Mouse (Mus musculus): Measurements from ENCODE around the gene Otud7b. TPM values are rescaled to one million over a fixed set of nuclear protein-coding genes. Genes with fewer than 3 reads are reported as not detected.
A peak's percentile ranks its signal among the peaks of the same experiment; 100 is the strongest.

Gene Otud7b
- polyA plus RNA-seq, 1 experiment from 2014 or later, result 11.3 TPM

DNA sequence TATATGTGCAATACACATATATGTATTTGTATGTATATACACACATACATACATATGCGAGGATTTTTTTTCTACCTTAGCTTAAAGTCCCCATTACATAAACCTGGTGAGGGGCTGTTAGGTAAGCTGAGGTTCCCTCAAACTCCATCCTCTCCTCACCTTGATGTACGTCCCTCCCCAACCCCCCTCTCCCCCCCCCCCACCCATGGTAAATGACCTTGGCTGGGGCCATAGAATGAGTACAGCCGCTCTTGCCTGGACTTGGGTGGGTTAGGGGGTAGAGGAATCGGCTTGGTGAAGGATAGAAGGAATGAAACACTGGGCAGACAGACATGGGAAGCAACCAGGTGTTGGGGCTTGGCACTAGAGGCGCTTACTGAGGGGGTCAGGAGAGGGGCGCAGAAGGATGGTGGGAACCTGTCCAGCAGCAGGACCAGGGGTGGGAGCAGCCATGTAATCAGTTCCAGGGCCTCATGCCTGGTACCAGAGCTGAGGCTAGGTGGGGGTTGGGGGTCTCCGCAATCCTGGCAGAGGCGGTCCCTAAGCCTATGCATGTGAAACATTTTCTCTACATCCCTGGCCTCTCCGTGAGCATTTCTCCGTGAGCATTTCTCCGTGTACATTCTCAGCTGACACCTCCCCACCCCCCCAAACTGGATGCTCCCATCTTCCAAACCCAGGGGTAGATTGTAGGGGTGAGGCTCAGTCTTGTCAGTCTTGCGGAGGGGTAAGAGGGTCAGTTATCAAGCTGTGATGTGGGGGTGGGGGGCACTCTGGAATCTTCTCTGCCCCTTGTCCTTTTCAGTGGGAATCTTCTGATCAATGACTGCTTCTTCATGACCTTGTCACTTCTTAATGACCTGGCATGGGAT lies 77.4 kb downstream of the Otud7b start:
- no peaks in the 10 kb centered on the region for H3K9me3 ChIP-seq (ENCODE audit: control insufficient read depth, low read length)
- H3K36me3 ChIP-seq (ENCODE audit: control insufficient read depth, insufficient read depth, low read length), result peaks cover 3% of the 10 kb centered on the region; the same call in 1 of the 2 replicates
- no peaks in the 10 kb centered on the region for H3K27me3 ChIP-seq (ENCODE audit: control insufficient read depth, insufficient read depth, low read length)
- H3K27ac ChIP-seq (ENCODE audit: low read depth, low read length), result no peak overlapping the region
- DNase-seq (ENCODE audit: low spot score), result no peak
- H3K4me2 ChIP-seq (ENCODE audit: low read depth, low read length, severe bottlenecking), result peak overlapping the region; percentile 89; the same call in 1 of the 2 replicates
- peaks cover 7% of the 10 kb centered on the region for H3K4me1 ChIP-seq (replicated peaks; ENCODE audit: control insufficient read depth, insufficient read depth, low read length)
- 35% methylated on average over 12 of the region's 12 CpGs for WGBS
- peak overlapping the region; percentile 41 for H3K4me3 ChIP-seq (ENCODE audit: low read depth, low read length)
- H3K9ac ChIP-seq (ENCODE audit: low read length), result peak overlapping the region; percentile 70
- ATAC-seq (replicated peaks; ENCODE audit: low FRiP score), result peak; percentile 61; the same call in 1 of the 2 replicates

DNA sequence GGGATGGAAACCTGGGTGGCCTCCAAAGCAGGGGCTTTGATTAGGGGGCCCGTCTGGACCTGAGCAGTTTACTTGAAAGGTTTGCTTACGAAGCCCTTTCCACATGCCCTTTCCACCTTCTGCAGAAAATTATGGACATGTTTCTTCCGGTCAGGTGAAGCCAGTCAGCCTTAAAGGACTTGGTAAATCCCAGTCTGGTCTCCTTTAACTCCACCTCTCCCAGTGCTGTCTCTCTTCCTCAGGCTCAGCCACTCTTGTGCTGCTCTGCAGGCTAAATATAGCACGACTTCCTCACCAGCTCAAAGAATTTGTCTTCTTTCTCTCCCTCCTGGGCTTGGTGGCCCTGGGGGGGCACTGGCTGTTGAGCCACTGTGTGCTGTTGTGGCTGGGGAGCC lies 78.1 kb downstream of the Otud7b start:
- Histone ChIP-seq H3K4me2 (ENCODE audit: low read depth, low read length, severe bottlenecking) (no peak overlapping the region), H3K27ac (ENCODE audit: low read depth, low read length) (no peak overlapping the region), H3K4me3 (ENCODE audit: low read depth, low read length) (no peak overlapping the region)

DNA sequence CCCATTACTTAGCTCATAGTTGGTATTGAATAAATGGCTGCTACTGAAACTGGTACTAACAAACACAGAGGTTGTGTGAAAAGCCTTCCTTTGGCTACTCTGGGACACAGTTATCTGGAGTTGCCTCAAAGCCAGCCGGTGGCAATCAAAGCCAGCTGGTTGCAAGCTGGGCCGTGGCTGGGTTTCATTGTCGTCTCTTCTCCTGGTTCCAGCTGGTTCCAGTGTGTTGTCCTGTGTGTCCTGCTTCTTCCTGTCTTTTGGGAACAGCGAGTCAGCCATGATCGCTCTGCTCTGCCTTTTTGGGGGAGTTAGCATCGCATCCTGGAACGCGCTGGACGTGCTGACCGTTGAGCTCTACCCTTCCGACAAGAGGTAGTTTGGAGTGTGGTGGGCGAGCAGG lies 88.7 kb downstream of the Otud7b start:
- no peaks in the 10 kb centered on the region for H3K27me3 ChIP-seq (ENCODE audit: control insufficient read depth, insufficient read depth, low read length)
- no peaks in the 10 kb centered on the region for H3K9me3 ChIP-seq (ENCODE audit: control insufficient read depth, low read length)
- H3K36me3 ChIP-seq (ENCODE audit: control insufficient read depth, insufficient read depth, low read length), result no peaks in the 10 kb centered on the region
- WGBS, result 69% methylated on average over 12 of the region's 12 CpGs
- peaks cover 7% of the 10 kb centered on the region for H3K4me1 ChIP-seq (replicated peaks; ENCODE audit: control insufficient read depth, insufficient read depth, low read length)
- no peak overlapping the region for H3K4me2 ChIP-seq (ENCODE audit: low read depth, low read length, severe bottlenecking)
- H3K4me3 ChIP-seq (ENCODE audit: low read depth, low read length), result no peak overlapping the region
- DNase-seq (ENCODE audit: low spot score) (no peak), ATAC-seq (replicated peaks; ENCODE audit: low FRiP score) (no peak)
- no peak overlapping the region for H3K27ac ChIP-seq (ENCODE audit: low read depth, low read length)
- H3K9ac ChIP-seq (ENCODE audit: low read length), result no peak overlapping the region

More for the DNA sequence above, 78.1 kb downstream of the Otud7b start:
- Histone ChIP-seq H3K36me3 (ENCODE audit: control insufficient read depth, insufficient read depth, low read length) (peaks cover 3% of the 10 kb centered on the region; the same call in 1 of the 2 replicates), H3K9me3 (ENCODE audit: control insufficient read depth, low read length) (no peaks in the 10 kb centered on the region), H3K9ac (ENCODE audit: low read length) (no peak overlapping the region), H3K4me1 (replicated peaks; ENCODE audit: control insufficient read depth, insufficient read depth, low read length) (peaks cover 7% of the 10 kb centered on the region), H3K27me3 (ENCODE audit: control insufficient read depth, insufficient read depth, low read length) (no peaks in the 10 kb centered on the region)
- WGBS, result 34% methylated on average over 4 of the region's 4 CpGs
- ATAC-seq (replicated peaks; ENCODE audit: low FRiP score) (no peak), DNase-seq (ENCODE audit: low spot score) (no peak)

DNA sequence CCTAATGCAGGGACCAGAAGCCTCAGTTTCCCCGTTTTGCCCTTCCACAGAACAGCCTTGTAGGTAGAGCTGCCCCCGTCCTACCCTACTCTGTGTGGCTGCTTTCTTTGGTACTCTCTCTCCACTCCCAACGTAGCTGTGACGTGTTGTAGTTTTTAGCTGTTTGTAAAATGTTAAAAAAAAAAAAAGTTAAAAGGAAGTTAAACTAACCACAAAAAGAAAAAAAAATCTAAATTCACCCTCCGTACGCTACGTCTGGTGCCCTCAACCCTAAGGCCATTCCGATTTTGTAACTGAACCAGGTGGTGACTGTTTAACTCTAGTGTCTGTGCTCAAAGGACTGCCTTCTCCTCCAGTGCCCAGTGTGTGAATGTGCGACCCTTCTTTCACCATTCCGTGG lies 90.6 kb downstream of the Otud7b start:
- DNase-seq (ENCODE audit: low spot score) (no peak), ATAC-seq (replicated peaks; ENCODE audit: low FRiP score) (no peak)
- Histone ChIP-seq H3K27ac (ENCODE audit: low read depth, low read length) (no peak overlapping the region), H3K4me3 (ENCODE audit: low read depth, low read length) (no peak overlapping the region), H3K9me3 (ENCODE audit: control insufficient read depth, low read length) (no peaks in the 10 kb centered on the region), H3K4me2 (ENCODE audit: low read depth, low read length, severe bottlenecking) (no peak overlapping the region), H3K27me3 (ENCODE audit: control insufficient read depth, insufficient read depth, low read length) (no peaks in the 10 kb centered on the region), H3K9ac (ENCODE audit: low read length) (no peak overlapping the region), H3K4me1 (replicated peaks; ENCODE audit: control insufficient read depth, insufficient read depth, low read length) (peaks cover 7% of the 10 kb centered on the region), H3K36me3 (ENCODE audit: control insufficient read depth, insufficient read depth, low read length) (no peaks in the 10 kb centered on the region)
- WGBS, result 86% methylated on average over 10 of the region's 10 CpGs

DNA sequence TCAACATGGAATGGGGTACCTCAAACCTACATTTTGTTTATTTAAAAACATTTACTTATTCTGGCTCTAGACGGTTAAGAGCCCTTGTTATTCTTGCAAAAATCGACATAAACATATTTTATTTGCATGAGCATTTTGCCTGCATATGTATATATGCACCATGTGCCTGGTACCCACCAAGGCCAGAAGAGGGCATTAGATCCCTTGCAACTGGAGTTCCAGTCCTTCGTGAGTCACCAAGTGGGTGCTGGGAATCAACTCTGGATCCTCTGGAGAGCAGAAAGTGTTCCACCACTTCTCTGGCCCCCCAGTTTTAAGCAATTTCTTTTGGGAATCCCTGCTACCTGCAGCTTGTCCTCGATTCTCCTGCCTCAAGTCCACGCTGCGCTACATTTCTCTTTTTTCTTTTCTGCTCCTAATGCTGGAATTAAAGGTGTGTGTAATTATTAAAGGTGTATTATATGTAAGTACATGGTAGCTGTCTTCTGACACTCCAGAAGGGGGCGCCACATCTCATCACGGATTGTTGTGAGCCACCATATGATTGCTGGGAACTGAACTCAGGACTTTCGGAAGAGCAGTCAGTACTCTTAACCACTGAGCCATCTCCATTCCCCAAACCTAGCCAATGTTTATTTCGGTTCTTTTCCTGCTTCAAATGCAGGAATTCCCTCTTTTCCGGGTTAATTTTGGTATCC lies 91.4 kb downstream of the Otud7b start:
- ATAC-seq (replicated peaks; ENCODE audit: low FRiP score) (no peak), DNase-seq (ENCODE audit: low spot score) (no peak)
- H3K4me2 ChIP-seq (ENCODE audit: low read depth, low read length, severe bottlenecking), result no peak overlapping the region
- H3K9ac ChIP-seq (ENCODE audit: low read length), result no peak overlapping the region
- H3K36me3 ChIP-seq (ENCODE audit: control insufficient read depth, insufficient read depth, low read length), result no peaks in the 10 kb centered on the region
- no peaks in the 10 kb centered on the region for H3K9me3 ChIP-seq (ENCODE audit: control insufficient read depth, low read length)
- no peaks in the 10 kb centered on the region for H3K27me3 ChIP-seq (ENCODE audit: control insufficient read depth, insufficient read depth, low read length)
- WGBS, result 89% methylated on average over 11 of the region's 11 CpGs
- peaks cover 7% of the 10 kb centered on the region for H3K4me1 ChIP-seq (replicated peaks; ENCODE audit: control insufficient read depth, insufficient read depth, low read length)
- H3K4me3 ChIP-seq (ENCODE audit: low read depth, low read length), result no peak overlapping the region
- H3K27ac ChIP-seq (ENCODE audit: low read depth, low read length), result no peak overlapping the region

DNA sequence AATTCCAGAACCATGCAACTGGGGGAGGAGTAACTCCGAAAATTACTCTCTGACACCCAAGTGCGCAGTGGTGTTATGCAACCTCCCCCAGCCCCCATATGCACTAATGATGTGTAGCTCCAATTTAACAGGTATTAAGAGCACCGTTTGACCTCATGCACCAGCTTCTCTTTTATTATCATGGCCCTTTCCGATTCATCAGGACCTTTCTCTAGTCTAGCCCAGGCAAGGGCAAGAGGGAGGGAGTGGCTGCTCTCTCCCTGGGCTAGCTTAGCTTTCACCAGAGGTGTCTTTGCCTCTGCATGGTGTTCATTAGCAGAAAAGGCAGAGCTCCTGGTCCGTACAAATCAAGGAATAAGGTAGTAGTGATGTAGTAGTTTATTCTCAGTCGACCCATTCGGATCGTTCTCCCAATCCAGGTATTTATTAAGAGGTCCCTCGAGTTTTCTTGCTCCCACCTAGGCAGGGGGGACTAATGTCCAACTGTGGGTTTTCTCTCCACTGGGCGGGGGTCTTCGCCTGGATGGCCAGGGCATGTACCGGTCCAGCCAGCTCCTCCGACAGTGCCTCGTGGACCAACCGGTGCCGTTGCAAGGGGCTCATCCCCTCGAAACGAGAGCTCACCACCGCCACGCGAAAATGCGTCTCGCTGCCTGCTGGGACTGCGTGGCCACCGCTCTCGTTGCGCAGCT lies 92.3 kb downstream of the Otud7b start:
- Histone ChIP-seq H3K4me1 (replicated peaks; ENCODE audit: control insufficient read depth, insufficient read depth, low read length) (peaks cover 7% of the 10 kb centered on the region), H3K27ac (ENCODE audit: low read depth, low read length) (peak overlapping the region; percentile 92), H3K9me3 (ENCODE audit: control insufficient read depth, low read length) (no peaks in the 10 kb centered on the region), H3K27me3 (ENCODE audit: control insufficient read depth, insufficient read depth, low read length) (no peaks in the 10 kb centered on the region), H3K36me3 (ENCODE audit: control insufficient read depth, insufficient read depth, low read length) (no peaks in the 10 kb centered on the region), H3K9ac (ENCODE audit: low read length) (peak overlapping the region; percentile 97), H3K4me3 (ENCODE audit: low read depth, low read length) (peak overlapping the region; percentile 66), H3K4me2 (ENCODE audit: low read depth, low read length, severe bottlenecking) (peak overlapping the region; percentile 98)
- WGBS, result 21% methylated on average over 27 of the region's 27 CpGs
- no peak for DNase-seq (ENCODE audit: low spot score)
- no peak for ATAC-seq (replicated peaks; ENCODE audit: low FRiP score)

DNA sequence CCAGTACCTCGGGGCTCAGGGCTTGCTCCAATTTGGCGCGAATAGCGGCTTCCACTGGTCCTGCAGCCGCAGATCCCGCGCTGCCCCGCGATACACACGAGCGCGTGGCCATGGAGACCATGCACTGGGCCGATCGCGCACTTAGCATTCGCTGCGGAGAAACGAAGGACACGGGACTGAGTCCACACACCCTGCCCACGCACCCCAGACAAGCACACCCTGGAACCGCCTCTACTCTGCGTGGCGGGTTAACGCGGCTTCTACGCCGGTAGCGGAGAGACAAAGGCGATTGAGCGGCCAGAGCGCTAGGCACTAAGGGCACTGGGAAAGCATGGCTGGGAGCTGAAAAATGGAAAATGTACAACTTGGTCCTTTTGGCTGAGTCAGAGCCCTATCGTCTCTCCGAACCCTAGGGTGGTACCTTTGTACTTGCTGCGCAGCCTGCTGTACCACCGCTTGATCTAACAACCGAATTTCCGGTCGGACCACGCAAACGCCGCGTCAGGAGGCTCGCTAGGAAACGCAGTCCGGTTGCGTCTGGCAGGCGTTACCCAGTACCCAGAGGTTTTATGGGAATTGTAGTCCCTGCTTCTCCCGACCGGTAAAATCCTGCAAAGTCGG lies 92.9 kb downstream of the Otud7b start:
- Histone ChIP-seq H3K36me3 (ENCODE audit: control insufficient read depth, insufficient read depth, low read length) (no peaks in the 10 kb centered on the region), H3K4me3 (ENCODE audit: low read depth, low read length) (peak overlapping the region; percentile 66), H3K27ac (ENCODE audit: low read depth, low read length) (peak overlapping the region; percentile 92), H3K4me1 (replicated peaks; ENCODE audit: control insufficient read depth, insufficient read depth, low read length) (peaks cover 7% of the 10 kb centered on the region), H3K27me3 (ENCODE audit: control insufficient read depth, insufficient read depth, low read length) (no peaks in the 10 kb centered on the region), H3K4me2 (ENCODE audit: low read depth, low read length, severe bottlenecking) (peak overlapping the region; percentile 98), H3K9me3 (ENCODE audit: control insufficient read depth, low read length) (no peaks in the 10 kb centered on the region), H3K9ac (ENCODE audit: low read length) (peak overlapping the region; percentile 97)
- ATAC-seq (replicated peaks; ENCODE audit: low FRiP score), result peak; percentile 93
- under 1% methylated on average over 50 of the region's 50 CpGs for WGBS
- peak; percentile 93 for DNase-seq (ENCODE audit: low spot score)

DNA sequence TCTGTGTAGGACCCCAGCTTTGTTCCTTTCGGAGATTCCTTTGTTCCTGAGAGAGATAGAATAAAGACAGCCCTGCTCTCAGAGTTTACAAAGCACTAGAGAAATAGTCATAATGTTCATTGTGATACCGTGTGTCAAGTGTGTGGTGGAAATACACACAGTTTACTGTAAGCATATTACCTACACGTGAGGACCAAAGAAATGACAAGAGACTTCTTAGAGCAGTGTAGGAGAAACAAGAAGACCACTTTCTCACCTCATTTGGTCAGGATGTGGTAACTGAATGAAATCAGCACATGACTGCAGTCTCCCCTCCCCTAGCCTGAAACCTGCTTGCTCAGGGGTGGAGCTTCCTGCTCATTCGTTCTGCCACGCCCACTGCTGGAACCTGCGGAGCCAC lies 93.9 kb downstream of the Otud7b start:
- peak; percentile 25; the same call in 1 of the 2 replicates for ATAC-seq (replicated peaks; ENCODE audit: low FRiP score)
- peak overlapping the region; percentile 50 for H3K9ac ChIP-seq (ENCODE audit: low read length)
- no peaks in the 10 kb centered on the region for H3K27me3 ChIP-seq (ENCODE audit: control insufficient read depth, insufficient read depth, low read length)
- peak overlapping the region; percentile 98 for H3K4me2 ChIP-seq (ENCODE audit: low read depth, low read length, severe bottlenecking)
- H3K9me3 ChIP-seq (ENCODE audit: control insufficient read depth, low read length), result no peaks in the 10 kb centered on the region
- WGBS, result 2% methylated on average over 6 of the region's 6 CpGs
- H3K4me3 ChIP-seq (ENCODE audit: low read depth, low read length), result peak overlapping the region; percentile 66
- H3K36me3 ChIP-seq (ENCODE audit: control insufficient read depth, insufficient read depth, low read length), result no peaks in the 10 kb centered on the region
- no peak for DNase-seq (ENCODE audit: low spot score)
- H3K4me1 ChIP-seq (replicated peaks; ENCODE audit: control insufficient read depth, insufficient read depth, low read length), result peaks cover 7% of the 10 kb centered on the region
- H3K27ac ChIP-seq (ENCODE audit: low read depth, low read length), result no peak overlapping the region

All from forebrain, embryonic 11.5 days (tissue).